Mouse (Mus musculus) gastrocnemius, postnatal 14 days (tissue): ENCODE measurements around the gene Hist1h4j. TPM values are rescaled to one million over a fixed set of nuclear protein-coding genes. Genes with fewer than 3 reads are reported as not detected.
"Not testable (repeated sequence)": the region's sequence is repeated elsewhere in the genome, so short reads cannot be mapped to it uniquely, and the experiment has no call there.

Experiments
- DNase-seq: peaks from one replicate; pipeline ENCODE4 v3.0.0; 2021; ENCODE audit warnings: mixed read lengths
- intact Hi-C: fragments of 180-260 bp; cut with DNase I; formaldehyde crosslinking; loops from one replicate; pipeline ENCODE4 v1.15.1; 2025; ENCODE audit warnings: low total_unique reads
- total RNA-seq, 2 experiments: library from RNA; stranded (reverse); gene quantifications; 2 replicates each; pipeline ENCODE4 v1.2.3; 2021

Gene Hist1h4j
- total RNA-seq, 2 experiments from 2014 or later: 15.5 to 16.2 TPM

DNA sequence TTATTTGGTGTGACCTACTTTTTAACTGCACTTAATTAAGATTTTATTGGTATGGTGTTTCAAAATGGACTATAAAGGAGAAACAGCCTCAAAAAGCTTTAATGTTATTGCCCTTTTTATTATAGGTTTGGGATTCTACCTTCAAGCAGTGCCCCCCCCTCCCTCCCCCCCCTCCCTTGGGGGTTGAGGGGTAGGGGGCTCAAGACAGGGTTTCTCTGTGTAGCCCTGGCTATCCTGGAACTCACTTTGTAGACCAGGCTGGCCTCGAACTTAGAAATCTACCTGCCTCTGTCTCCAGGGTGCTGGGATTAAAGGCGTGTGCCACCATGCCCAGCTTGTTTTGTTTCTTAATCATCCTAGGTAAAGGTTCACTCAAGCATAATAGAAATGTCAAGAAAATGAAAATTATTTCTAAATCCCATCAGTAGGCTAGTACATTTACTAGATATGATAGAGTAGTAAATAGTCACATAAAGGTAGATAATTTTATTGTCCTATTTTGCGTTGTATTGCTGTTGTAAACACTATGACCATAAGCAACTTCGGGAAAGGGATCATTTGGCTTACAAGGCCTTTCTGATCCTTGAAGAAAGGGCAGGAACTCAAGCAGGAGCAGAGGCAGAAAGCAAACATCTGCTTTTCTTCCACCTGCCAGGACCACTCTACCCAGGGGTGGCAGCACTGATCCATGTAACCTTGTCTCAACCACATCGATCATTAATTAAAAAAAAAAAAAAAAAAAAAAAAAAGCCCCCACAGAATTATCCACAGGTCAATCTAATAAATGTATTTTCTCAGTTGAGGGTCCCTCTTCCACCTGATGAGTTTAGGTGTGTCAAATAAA lies 11.6 kb upstream of the Hist1h4j start:
- DNase-seq: no peak
- intact Hi-C loops: no loop called here

DNA sequence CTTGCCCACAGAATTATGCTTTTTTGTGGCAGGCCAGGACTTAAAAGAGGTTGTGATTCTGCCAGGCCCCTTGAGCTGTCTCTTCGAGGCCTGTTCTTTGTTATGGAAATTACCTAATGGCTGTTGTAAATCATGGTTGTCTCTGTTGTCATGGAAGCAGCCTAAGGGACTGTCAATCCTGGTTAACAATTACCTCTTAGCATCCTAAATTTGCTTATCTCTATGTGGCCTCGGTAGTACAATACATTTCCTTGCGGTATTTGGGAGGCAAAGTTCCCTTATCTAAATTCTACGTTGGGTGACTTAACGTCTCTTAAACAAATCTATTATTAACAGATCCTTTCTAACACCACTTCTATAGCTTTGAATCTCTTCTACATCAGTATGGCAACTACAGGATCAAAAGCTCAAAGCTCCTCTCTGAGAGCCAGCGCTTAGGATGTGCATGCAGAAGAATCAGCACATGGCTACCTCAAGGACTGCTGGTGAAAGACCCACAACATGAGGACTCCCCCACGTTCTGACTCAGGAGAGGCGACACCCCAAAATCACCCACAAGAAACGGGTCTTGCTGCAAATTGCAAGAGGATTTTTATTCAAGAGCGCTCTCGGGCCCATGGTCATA lies 6.8 kb upstream of the Hist1h4j start:
- intact Hi-C loops: no loop called here
- DNase-seq: no peak

GRCm38 (mm10) chr13:21729544-21729943 lies 5.3 kb upstream of the Hist1h4j start:
- no peak for DNase-seq
- intact Hi-C loops: no loop called here

DNA sequence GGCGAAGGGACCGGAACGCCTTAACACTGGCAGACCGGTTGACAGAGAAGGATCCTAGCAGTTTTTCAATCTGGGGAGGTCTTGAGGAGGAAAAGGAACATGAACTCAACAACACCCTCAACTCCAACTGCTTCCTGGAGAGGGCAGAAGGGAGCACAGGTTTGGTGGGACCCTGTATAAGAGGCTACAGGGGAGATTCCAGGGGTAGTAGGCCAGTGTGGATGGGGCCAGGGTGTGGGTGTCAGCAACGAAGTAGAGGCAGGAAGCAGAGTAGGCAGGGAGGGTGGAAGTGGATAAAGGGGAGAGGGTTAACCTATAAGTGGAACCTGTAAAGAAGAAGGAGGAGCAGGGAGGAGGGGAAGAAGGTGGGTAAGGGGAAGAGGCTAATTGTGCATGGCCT lies 1.4 kb upstream of the Hist1h4j start:
- no peak for DNase-seq
- intact Hi-C loops: no loop called here

GRCm38 (mm10) chr13:21734010-21734905 lies 606 bp upstream of the Hist1h4j start:
- peak; percentile 60 for DNase-seq

GRCm38 (mm10) chr13:21745006-21745405 lies 10.1 kb downstream of the Hist1h4j start:
- intact Hi-C loops: no loop called here

More at GRCm38 (mm10) chr13:21734010-21734905, 606 bp upstream of the Hist1h4j start:
- intact Hi-C loops: no loop called here

GRCm38 (mm10) chr13:21749387-21750158 lies 14.7 kb downstream of the Hist1h4j start:
- no peak for DNase-seq
- intact Hi-C loops: no loop called here

More at GRCm38 (mm10) chr13:21745006-21745405, 10.1 kb downstream of the Hist1h4j start:
- no peak for DNase-seq

GRCm38 (mm10) chr13:21750159-21751017 lies 15.5 kb downstream of the Hist1h4j start, which contains the start of gene Hist1h4k:
Gene Hist1h4k, minus strand, starts transcription at chr13:21750505.
- intact Hi-C loops: not testable (repeated sequence)
- peak; percentile 84 for DNase-seq

DNA sequence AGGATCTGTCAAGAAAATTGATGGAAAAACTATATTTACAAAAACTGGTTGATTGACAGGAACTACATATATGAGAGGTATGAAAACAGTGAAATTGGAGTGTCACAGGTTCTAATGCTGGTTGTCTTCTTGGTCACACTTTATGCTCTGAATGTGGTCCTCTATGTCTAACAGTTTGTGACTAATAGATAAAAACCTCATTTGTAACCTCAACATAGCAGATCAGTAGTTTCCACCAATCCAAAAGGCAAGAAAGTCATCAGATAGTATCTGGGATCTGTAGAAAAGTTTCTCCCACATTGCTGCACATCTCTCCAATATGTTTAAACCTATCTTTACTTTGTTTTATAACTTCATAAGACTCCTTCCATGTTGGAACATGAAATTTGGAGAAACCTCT lies 16.6 kb downstream of the Hist1h4j start:
- intact Hi-C loops: no loop called here
- DNase-seq: no peak

- intact Hi-C loops: no loop called here
- no peak for DNase-seq
Observed at GRCm38 (mm10) chr13:21751827-21752226, 17.0 kb downstream of the Hist1h4j start.

- intact Hi-C loops: no loop called here
Observed at GRCm38 (mm10) chr13:21752356-21752755, 17.5 kb downstream of the Hist1h4j start.

GRCm38 (mm10) chr13:21753051-21753523 lies 18.2 kb downstream of the Hist1h4j start:
- DNase-seq: no peak
- intact Hi-C loops: no loop called here

More at GRCm38 (mm10) chr13:21752356-21752755, 17.5 kb downstream of the Hist1h4j start:
- DNase-seq: no peak

GRCm38 (mm10) chr13:21753524-21754285 lies 18.8 kb downstream of the Hist1h4j start, which contains the start of the genes Hist1h2ak and Hist1h2bn:
Gene Hist1h2ak, minus strand, starts transcription at chr13:21753827.
Gene Hist1h2bn, plus strand, starts transcription at chr13:21754123.
- intact Hi-C loops: not testable (repeated sequence)

DNA sequence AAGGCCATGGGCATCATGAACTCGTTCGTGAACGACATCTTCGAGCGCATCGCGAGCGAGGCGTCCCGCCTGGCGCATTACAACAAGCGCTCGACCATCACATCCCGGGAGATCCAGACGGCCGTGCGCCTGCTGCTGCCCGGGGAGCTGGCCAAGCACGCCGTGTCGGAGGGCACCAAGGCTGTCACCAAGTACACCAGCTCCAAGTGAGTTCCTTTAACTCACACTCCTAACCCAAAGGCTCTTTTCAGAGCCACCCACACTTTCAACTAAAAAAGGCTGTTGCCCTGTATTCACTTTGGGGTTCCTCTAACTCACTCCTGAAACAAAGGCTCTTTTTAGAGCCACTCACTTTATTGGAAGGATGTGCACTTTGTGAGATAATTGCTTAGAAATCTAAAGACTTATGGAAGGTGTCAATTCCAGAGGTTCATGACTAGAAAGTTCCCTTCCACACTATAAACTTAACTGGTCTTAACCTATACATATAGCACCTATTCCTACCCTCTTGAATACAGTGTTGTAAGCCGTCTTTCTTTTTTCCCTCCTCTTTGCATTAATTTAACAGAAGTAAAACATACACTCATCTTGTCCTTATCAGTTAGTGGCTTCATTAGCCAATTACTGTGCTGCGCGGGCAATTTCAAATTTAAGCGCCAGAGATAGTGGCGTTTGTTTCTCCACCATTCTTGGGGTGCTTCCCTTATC lies 19.6 kb downstream of the Hist1h4j start:
- DNase-seq, intact Hi-C loops: not testable (repeated sequence)

More at GRCm38 (mm10) chr13:21753524-21754285, 18.8 kb downstream of the Hist1h4j start, which contains the start of the genes Hist1h2ak and Hist1h2bn:
- not testable (repeated sequence) for DNase-seq

DNA sequence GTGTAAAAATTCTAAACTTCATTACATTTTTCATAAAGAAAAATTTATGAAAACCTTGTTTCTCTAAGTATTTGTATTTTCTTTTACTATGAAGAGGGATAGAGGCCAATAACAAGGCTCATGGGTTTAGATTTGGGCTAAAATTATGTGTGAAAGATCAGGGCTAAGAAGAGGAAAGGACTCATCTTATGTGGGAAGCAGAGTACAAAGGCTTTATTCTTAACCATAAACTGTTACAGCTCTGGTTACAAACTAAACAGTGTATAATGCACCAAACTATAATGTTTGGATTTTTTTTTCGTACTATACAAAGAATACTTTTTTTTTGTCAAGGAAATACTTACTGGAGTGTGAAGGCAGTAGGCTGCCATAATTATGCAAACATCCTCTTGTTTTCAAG lies 20.8 kb downstream of the Hist1h4j start:
- DNase-seq: no peak
- intact Hi-C loops: no loop called here
